Mouse (Mus musculus): ENCODE data around the gene Oosp1.

Oosp1 gene

DNA sequence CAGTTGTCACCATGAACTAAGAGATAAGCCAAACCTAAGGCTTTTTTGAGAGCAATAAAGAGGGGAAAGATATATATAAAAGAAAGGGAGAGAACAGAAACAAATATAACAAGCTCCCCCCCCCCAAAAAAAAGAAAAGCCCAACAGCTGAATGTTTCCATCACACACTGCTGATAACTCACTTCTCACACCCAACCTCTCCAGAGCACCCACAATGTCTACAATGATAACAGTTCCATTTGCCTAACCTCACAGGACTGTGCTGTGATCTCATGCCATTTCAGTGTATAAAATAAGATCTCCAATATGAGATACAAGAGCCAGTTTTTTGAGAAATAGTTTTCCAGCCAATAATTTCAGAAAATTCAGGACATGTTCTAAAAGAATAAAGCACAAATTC lies 73.0 kb downstream of the Oosp1 start:
- no peak for DNase-seq (ENCODE audit: low spot score in 2 of 2)

All from spleen, postnatal 4 days (tissue).